Mouse (Mus musculus): ENCODE results near the gene Synj2.
A peak's percentile ranks its signal among the peaks of the same experiment; 100 is the strongest.

Synj2 gene

GRCm38 (mm10) chr17:6066021-6066420, 124.9 kb downstream of the Synj2 start:
- DNase-seq: no peak

- no peak for DNase-seq
These were observed 126.5 kb downstream of the Synj2 start for GRCm38 (mm10) chr17:6067613-6068012.

GRCm38 (mm10) chr17:6069866-6070265, 128.8 kb downstream of the Synj2 start:
- no peak for DNase-seq

GRCm38 (mm10) chr17:6073405-6073804, 132.3 kb downstream of the Synj2 start:
- DNase-seq: no peak

GRCm38 (mm10) chr17:6079287-6080122, 138.4 kb downstream of the Synj2 start, which contains the start of the genes Serac1 and Gtf2h5:
Gene Serac1, minus strand, starts transcription at chr17:6079741.
Gene Gtf2h5, plus strand, starts transcription at chr17:6079786.
- DNase-seq: peak; percentile 99

- no peak for DNase-seq
These were observed 142.3 kb downstream of the Synj2 start for GRCm38 (mm10) chr17:6083323-6083890.

- no peak for DNase-seq
These were observed 150.5 kb downstream of the Synj2 start for GRCm38 (mm10) chr17:6091604-6092003.

Data from cerebellum, adult 8-10 months (tissue).